Mouse (Mus musculus) induced T-regulatory cell, adult 2 months (primary cell): ENCODE data around the gene Ceacam1.
"Not testable (repeated sequence)": the region's sequence is repeated elsewhere in the genome, so short reads cannot be mapped to it uniquely, and the experiment has no call there.

ENCODE experiments used
- DNase-seq: peaks from one replicate; pipeline ENCODE4 v3.0.0-alpha.2; 2012; ENCODE audit warnings: low read depth

Ceacam1 gene

GRCm38 (mm10) chr7:25439978-25440815, 37.2 kb downstream of the Ceacam1 start:
- no peak for DNase-seq

DNA sequence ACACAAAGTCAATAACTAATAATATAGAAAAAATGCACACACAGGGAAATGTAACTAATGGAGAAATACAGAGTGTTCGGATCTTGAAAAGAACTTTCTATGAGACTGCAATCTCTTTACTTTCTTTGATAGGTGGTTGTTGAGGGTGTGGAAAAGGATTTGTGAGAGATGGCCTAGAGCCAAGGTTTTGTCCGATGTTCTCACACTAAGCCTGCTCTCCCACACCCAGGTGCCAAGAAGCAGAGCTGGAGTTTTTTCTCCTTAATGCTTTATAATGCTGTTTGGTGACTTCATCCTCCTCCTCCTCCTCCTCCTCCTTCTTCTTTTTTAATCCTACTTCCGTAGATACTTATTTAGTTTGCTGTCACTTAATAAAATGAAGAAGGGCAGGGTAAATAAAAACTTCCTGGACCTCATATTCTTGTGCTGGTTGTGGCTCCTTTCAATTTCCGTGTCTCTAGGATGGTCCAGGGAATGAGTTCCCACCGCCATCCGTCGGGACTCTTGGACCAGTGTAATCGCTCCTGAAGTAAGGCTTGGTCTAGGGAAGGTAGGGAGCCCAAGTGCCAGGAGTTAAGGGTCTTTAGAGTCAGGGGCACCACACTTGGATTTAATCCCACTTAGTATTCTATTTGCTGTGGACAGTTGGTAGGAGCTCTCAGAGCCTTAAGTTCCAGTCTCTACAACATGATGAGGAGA, 38.1 kb downstream of the Ceacam1 start:
- DNase-seq = no peak

DNA sequence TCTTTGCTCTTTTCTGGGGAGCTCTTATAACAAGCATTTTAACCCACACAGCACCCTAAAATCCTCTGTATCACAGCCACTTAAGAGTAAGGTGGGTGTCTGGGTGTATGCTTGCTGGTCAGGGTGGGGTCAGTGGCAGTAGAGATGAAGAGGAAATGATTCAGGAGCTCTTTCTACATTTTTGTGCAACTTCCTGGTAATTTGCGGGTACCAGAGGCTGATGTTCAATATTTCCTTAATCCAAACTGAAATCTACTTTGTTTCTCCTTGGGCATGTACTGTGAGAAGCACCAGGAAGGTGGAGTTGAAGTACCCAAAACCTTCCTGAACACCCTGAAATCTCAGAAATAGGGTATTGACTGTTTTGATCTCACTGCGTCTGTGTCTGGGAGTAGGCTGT, 40.7 kb downstream of the Ceacam1 start:
- DNase-seq = no peak

- DNase-seq = no peak
These were observed 41.2 kb downstream of the Ceacam1 start for GRCm38 (mm10) chr7:25436226-25436625.

GRCm38 (mm10) chr7:25435546-25435851, 41.9 kb downstream of the Ceacam1 start:
- no peak for DNase-seq

DNA sequence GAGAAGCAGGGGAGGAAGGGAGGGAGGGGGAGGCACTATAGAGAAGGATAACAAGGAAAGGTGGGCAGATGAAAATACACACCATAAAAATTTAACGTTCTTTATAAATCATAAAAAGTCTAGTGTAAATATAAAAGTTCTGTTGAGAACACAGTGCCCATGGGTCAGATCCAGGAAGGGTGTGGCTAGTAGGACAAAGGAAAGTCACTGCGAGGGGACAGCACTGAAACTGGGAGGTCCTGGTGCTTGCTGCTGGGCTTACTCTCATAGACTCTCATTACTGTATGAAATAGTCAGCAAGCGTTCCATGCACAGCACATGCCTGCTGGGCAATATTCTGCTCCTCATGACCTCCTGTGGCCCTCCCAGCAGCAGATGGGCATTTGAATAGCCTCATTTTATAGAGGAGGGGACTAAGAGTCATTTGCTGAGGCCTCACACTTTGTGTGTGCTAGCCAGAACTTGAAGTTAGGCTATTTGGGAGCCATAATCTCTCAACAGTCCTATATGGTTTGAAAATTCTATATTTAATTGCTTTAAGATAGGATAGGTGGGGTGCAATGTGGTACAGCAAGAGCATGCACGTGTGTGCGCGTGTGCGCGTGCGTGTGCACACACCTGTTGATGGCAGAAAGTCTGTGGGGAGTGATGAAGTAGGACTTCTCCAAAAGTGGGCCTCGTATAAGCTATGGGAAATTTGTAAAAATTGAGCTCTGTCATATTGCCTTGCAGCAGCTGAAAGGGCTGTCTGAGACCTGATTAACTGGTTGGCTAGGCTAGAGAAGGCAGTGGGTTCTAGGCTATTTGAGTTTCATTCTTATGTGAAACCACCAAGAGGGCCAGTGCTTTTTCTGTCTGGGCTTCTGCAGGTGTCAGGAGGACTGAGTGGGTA, 42.5 kb downstream of the Ceacam1 start:
- no peak for DNase-seq

GRCm38 (mm10) chr7:25433781-25434560, 43.4 kb downstream of the Ceacam1 start:
- DNase-seq = no peak

DNA sequence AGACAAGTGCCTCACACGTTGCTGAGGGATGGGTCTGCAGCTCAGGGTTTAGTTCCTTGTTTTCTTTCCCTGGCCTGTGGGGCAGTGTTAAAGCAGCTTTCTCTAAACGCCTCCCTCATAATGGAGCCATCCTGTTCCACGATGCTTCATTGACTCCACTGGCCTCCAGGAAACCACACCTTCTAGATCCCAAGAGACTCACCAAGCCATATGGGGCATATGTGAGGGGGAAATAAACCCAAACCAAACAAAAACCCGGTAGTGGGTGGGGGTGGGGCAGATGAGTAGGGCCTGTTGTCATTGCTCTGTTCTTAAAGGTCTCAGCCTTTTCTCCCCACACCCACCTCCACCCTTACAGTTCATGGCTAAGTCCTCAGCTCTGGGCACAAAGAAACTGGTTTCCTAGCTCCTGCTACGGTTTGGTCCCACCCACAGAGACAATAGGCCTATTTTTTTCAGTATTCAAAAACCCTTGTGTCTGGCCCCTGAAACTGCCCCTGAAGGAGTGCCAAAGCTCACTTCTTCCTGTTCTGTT, 44.3 kb downstream of the Ceacam1 start:
- no peak for DNase-seq

DNA sequence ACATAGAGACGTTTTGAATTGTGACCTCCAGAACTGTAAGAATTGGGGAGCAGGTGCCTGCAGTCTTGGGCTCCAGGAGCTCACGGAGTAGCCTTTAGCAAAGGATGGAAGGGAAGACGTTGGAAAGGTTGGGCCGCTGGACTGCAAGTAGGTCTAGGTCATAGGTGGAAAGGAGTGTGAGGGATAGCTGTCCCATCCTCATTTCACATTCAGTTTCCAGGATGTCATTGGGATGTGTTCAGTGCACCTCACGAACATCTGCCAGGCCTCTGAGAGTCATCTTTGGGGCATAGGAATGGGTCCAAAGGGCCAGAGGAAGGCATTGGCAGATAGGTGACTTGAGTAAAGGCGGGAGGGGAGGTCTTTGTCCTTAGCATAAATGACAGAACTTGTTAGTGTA, 45.0 kb downstream of the Ceacam1 start:
- DNase-seq = no peak

DNA sequence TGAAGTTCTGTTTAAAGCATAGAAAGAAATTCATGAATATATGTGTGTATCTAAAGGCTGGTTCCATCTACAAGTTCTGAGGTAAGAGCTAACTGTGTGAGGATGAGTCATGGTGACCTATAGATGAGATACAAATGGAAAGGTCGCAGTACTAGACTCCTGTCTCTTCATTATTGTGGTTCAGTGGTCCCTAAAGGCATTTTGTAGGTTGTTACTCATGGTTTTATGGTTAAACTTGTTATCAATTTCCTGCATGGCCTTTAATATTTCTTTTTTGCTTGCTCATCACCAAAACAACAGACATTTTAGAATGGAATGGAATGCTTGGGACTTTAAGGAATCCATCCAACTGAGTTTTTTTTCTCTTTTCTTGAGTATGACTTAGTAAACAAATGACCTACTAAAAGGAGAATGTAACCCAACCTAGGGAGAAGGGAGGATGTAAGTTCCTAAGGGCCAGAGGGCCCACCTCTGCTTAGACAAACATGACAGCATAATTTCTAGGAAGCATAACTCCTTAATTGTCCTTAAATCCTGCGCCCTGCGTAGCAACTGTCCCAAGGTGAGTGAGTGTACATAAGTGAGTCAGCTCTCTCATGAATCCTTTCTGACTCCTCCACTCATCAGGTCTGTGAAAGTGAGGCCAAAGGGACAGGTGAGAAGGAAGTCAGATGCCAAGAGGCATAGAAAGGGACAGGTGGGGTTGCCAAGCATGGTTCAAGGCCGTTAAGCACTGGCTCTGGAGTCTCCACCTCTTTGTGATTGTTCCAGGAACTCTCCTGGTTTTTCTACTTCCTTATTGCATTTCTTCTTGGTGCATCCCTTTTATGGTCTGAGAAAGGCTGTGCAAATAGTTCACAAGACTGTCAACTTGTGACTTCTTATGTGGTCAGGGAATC, 47.3 kb downstream of the Ceacam1 start:
- no peak for DNase-seq

- no peak for DNase-seq
These were observed 49.1 kb downstream of the Ceacam1 start for GRCm38 (mm10) chr7:25428321-25428720.

DNA sequence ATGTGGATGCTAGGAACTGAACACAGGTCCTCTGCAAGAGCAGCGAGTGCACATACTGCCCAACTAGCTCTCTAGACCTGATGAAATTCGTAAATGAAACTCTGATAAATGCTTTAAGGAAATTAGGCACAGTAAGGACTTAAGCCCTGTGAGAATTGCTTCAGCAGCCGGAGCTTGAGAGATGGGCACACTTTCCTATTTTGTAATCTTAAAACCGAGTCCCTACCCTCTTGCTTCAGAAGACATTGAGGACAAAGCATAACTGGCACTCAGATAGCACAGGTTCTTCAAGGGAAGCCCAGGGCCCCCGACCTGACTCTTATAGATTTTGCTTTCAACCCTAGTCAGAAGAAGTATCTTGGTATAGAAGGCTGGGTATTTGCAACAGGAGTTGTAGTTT, 50.3 kb downstream of the Ceacam1 start:
- no peak for DNase-seq

- DNase-seq = not testable (repeated sequence)
These were observed 51.0 kb downstream of the Ceacam1 start for GRCm38 (mm10) chr7:25426380-25426779.

DNA sequence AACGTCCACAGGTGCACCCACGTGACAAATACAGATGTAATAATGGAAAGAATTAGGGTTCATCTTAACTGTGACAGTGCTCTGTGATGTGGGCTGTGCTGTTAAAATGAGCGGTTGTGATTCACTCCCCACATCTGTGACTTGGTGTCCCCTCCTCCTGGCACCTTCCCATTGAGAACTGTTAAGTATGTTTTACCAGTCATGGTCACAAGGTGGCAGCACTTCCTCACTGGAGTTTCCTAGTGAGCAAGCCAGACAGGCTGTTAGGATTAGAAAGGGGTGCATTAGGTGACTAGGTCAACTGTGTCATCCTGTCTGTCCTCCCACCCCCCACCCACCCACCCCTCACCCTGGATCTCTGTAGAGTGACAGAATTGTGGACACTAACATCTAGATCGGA, 53.0 kb downstream of the Ceacam1 start:
- DNase-seq = peak; percentile 90

DNA sequence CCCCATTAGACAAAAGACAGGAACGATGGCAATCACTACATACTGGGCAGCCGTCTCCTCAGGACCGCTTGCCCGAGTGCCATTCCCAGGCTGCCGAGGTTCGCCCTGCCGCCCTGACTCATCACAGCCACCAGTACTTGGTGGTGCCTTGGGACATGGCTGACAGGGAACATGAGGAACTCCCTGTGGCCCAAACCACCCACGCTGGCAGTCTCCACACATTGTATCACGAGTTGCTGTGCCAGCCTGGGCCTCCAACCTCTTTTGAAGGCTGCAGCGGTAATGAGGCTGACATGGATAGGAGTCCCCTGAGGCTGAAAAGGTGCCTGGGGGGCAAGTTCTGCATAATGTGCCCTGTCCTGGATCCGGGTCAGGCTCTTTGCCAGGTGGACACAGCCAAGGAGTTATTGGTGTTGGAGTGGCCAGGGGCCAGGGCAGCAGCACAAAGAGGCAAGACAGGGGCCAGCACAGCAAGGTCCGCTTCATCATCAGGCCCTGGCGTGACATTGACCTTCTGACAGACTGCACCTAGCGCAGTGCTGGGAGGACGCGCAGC, 55.0 kb downstream of the Ceacam1 start:
- DNase-seq = no peak

- no peak for DNase-seq
These were observed 57.5 kb downstream of the Ceacam1 start for GRCm38 (mm10) chr7:25419943-25420342.

- DNase-seq = no peak
These were observed 57.9 kb downstream of the Ceacam1 start for GRCm38 (mm10) chr7:25419536-25419935.

GRCm38 (mm10) chr7:25417597-25417996, 59.8 kb downstream of the Ceacam1 start:
- DNase-seq = peak; percentile 42

DNA sequence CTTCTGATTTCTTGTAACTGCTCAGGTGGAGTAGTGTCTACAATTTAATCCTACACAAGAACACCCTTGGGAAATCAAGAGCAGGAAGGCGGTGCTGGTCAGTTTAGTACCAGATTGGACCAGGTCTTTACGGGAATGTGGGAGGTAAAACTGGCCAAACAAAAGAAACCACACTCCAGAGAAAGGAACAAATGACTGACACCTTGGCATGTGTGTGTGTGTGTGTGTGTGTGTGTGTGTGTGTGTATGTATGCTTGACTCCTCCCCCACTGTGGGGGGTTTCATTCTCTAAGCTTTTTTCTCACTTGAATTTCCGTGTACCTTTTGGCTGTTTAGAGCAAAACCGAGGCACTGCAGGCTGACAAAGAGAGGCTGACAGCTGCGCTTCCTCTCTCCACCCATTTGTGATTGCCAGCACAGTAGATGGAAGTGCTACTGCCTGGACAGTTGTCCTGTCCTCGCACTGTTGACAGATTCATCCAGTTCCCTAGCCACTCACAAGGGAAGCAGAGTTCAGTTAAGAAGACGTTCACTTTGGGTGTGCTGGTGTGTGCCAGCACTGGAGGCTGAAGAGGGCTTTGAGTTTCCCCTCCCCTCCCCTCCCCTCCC, 64.5 kb downstream of the Ceacam1 start, which contains the start of gene Cxcl17:
TSS of gene Cxcl17 (minus strand) at position 54 of the 609 bp plus-strand sequence.
- no peak for DNase-seq

DNA sequence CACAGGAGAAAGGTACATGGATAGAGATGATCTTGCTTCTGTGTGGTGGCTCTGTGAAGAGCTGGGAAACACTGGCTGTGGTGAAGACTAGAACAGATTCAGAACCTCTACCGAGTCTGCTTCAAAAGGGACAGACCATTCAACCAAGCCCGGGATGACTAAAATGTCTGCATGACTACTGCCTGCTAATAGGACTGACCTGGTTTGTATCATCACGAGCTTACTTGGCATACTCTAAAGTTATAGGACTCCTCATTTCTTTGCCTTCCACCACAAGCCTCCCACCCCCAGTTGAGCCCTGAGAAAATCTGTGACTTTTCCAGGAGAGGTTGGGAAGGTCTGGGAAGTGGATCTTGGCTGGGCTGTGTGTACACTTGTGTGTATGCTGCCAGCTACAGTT, 65.5 kb downstream of the Ceacam1 start:
- DNase-seq = no peak
